Mouse (Mus musculus) heart, adult 8-10 months (tissue): Measurements from ENCODE around the gene Srxn1. TPM values are rescaled to one million over a fixed set of nuclear protein-coding genes. Genes with fewer than 3 reads are reported as not detected.

ENCODE experiments used
- DNase-seq: peaks from one replicate; pipeline ENCODE4 v3.0.0; 2022; ENCODE audit warnings: low spot score
- total RNA-seq, 4 experiments: library from RNA; stranded (reverse); gene quantifications; 2 replicates each; pipeline ENCODE4 v1.2.4; 2022

Gene Srxn1
- total RNA-seq, 4 experiments from 2014 or later = 19.5 to 33.1 (median 28.9) TPM

GRCm38 (mm10) chr2:152089581-152089980 is 15.7 kb upstream of the Srxn1 start:
- DNase-seq = no peak

- DNase-seq = no peak
Measured at GRCm38 (mm10) chr2:152090486-152090885, 14.8 kb upstream of the Srxn1 start.

- DNase-seq = no peak
Measured at GRCm38 (mm10) chr2:152091342-152092056, 13.8 kb upstream of the Srxn1 start.

- no peak for DNase-seq
Measured at GRCm38 (mm10) chr2:152092927-152093326, 12.4 kb upstream of the Srxn1 start.

- no peak for DNase-seq
Measured at GRCm38 (mm10) chr2:152093356-152093792, 11.9 kb upstream of the Srxn1 start.

GRCm38 (mm10) chr2:152094856-152095545 is 10.3 kb upstream of the Srxn1 start:
- no peak for DNase-seq

- no peak for DNase-seq
Measured at GRCm38 (mm10) chr2:152096922-152097321, 8.4 kb upstream of the Srxn1 start.

GRCm38 (mm10) chr2:152097916-152098315 is 7.4 kb upstream of the Srxn1 start:
- DNase-seq = no peak

GRCm38 (mm10) chr2:152099538-152099937 is 5.8 kb upstream of the Srxn1 start:
- DNase-seq = no peak

- DNase-seq = no peak
Measured at GRCm38 (mm10) chr2:152101761-152102160, 3.6 kb upstream of the Srxn1 start.

- no peak for DNase-seq
Measured at GRCm38 (mm10) chr2:152102369-152102768, 2.9 kb upstream of the Srxn1 start.

- DNase-seq = no peak
Measured at GRCm38 (mm10) chr2:152104711-152105317, 502 bp upstream of the Srxn1 start.

GRCm38 (mm10) chr2:152106225-152106595 is 894 bp downstream of the Srxn1 start:
- no peak for DNase-seq

GRCm38 (mm10) chr2:152106597-152106996 is 1.3 kb downstream of the Srxn1 start:
- DNase-seq = no peak

GRCm38 (mm10) chr2:152108702-152109101 is 3.4 kb downstream of the Srxn1 start:
- no peak for DNase-seq

- DNase-seq = no peak
Measured at GRCm38 (mm10) chr2:152109386-152109785, 4.1 kb downstream of the Srxn1 start.

- DNase-seq = no peak
Measured at GRCm38 (mm10) chr2:152111311-152111710, 6.0 kb downstream of the Srxn1 start.

- DNase-seq = peak; percentile 94
Measured at GRCm38 (mm10) chr2:152111920-152112319, 6.6 kb downstream of the Srxn1 start.

GRCm38 (mm10) chr2:152112490-152112889 is 7.2 kb downstream of the Srxn1 start:
- DNase-seq = no peak

GRCm38 (mm10) chr2:152112970-152113369 is 7.7 kb downstream of the Srxn1 start:
- DNase-seq = no peak

- DNase-seq = no peak
Measured at GRCm38 (mm10) chr2:152114057-152114975, 9.0 kb downstream of the Srxn1 start.

GRCm38 (mm10) chr2:152117694-152118093 is 12.4 kb downstream of the Srxn1 start:
- DNase-seq = no peak
